Mouse (Mus musculus) liver, embryonic 14.5 days (tissue): ENCODE results near the gene Dennd2c. TPM values are rescaled to one million over a fixed set of nuclear protein-coding genes. Genes with fewer than 3 reads are reported as not detected.

Experiments used
- ATAC-seq: fragments of 200-750 bp; cut with Nextera tagmentation; 2 replicates; pipeline ENCODE4 v1.8.0; 2017; ENCODE audit warnings: moderate number of reproducible peaks, mild to moderate bottlenecking, moderate library complexity; ENCODE audit not compliant: insufficient read depth
- DNase-seq, 3 experiments: peaks; one replicate each; pipeline ENCODE4 v3.0.0-alpha.2; 2012 to 2013; ENCODE audit warnings: low read depth in 3 of 3, low spot score in 3 of 3
- H3K27ac ChIP-seq: fragments of 300-500 bp; sonication (generic); 2 replicates; pipeline ENCODE4 v1.5.1; 2014; ENCODE audit warnings: moderate library complexity, mild to moderate bottlenecking, control low read depth, inconsistent platforms
- H3K27me3 ChIP-seq: fragments of 300-500 bp; sonication (generic); 2 replicates; pipeline ENCODE4 v1.6.1; 2014; ENCODE audit warnings: mild to moderate bottlenecking, low read length, moderate library complexity; ENCODE audit not compliant: control insufficient read depth, insufficient read depth
- H3K36me3 ChIP-seq: fragments of 300-500 bp; sonication (generic); replicated peaks from 2 replicates; pipeline ENCODE4 v1.6.1; 2014; ENCODE audit warnings: low read depth; ENCODE audit not compliant: control insufficient read depth, insufficient read depth
- H3K4me1 ChIP-seq, 2 experiments: fragments of 200-500 bp in 1 of 2; fragments of 300-500 bp in 1 of 2; sonication (generic) in 1 of 2; replicated peaks; 2 replicates each; pipeline ENCODE4 v1.6.1; 2012 to 2014; ENCODE audit warnings: antibody characterized with exemption in 1 of 2, inconsistent platforms in 1 of 2, low read length in 1 of 2; ENCODE audit not compliant: control insufficient read depth in 2 of 2, insufficient read depth in 2 of 2
- H3K4me2 ChIP-seq: fragments of 300-500 bp; sonication (generic); 2 replicates; pipeline ENCODE4 v1.6.1; 2014; ENCODE audit warnings: low read depth, mild to moderate bottlenecking, control low read depth, moderate library complexity
- H3K4me3 ChIP-seq, 2 experiments: fragments of 200-500 bp in 1 of 2; fragments of 300-500 bp in 1 of 2; sonication (generic) in 1 of 2; 2 replicates each; pipeline ENCODE4 v1.5.1; 2012 to 2014; ENCODE audit warnings: low read depth in 2 of 2, low read length in 2 of 2, mild to moderate bottlenecking in 2 of 2, control low read depth in 1 of 2, inconsistent platforms in 1 of 2, moderate library complexity in 1 of 2; ENCODE audit not compliant: insufficient read depth in 1 of 2
- H3K9ac ChIP-seq: fragments of 300-500 bp; sonication (generic); replicated peaks from 2 replicates; pipeline ENCODE4 v1.6.1; 2014; ENCODE audit warnings: mild to moderate bottlenecking, control low read depth, moderate library complexity
- H3K9me3 ChIP-seq: fragments of 300-500 bp; sonication (generic); 2 replicates; pipeline ENCODE4 v1.6.1; 2016; ENCODE audit warnings: low read length, mixed read lengths; ENCODE audit not compliant: control insufficient read depth
- CTCF ChIP-seq: IDR thresholded peaks from 2 replicates; pipeline ENCODE4 v1.5.1; 2016; ENCODE audit warnings: antibody characterized with exemption, low read depth, control low read depth
- EP300 ChIP-seq: IDR thresholded peaks from 2 replicates; pipeline ENCODE4 v1.6.1; 2016; ENCODE audit warnings: antibody characterized with exemption, low read depth
- WGBS: fragments of 180-500 bp; shearing (Covaris S2); extraction: QIAGEN DNeasy Blood & Tissue Kit; methylation state at CpG from one replicate; pipeline ENCODE4 v1.1.7; 2014; ENCODE audit not compliant: insufficient replicate concordance; 5-methylcytosine and 5-hydroxymethylcytosine counted together
- polyA plus RNA-seq, 2 experiments: library from polyadenylated mRNA; depleted of rRNA in 1 of 2; stranded (reverse) in 1 of 2; unstranded in 1 of 2; fragments of >200 nt; fragmentation: Nextera tagmentation in 1 of 2; extraction: Ambion mirVana in 1 of 2; gene quantifications; 2 replicates each; pipeline versions ENCODE4 v1.2.1 to v1.2.3; 2012 to 2014

Gene Dennd2c
- polyA plus RNA-seq, 2 experiments = 6.6 to 7.4 TPM

GRCm38 (mm10) chr3:103145336-103145735 is 42.9 kb downstream of the Dennd2c start:
- Histone ChIP-seq H3K27me3 (no peaks in the 10 kb centered on the region), H3K4me2 (no peak overlapping the region), H3K9me3 (no peaks in the 10 kb centered on the region), H3K4me3 (no peak overlapping the region), H3K36me3 (peaks cover 38% of the 10 kb centered on the region), H3K27ac (no peak overlapping the region), H3K4me1 (peaks cover 3 to 13% of the 10 kb centered on the region in 2 experiments), H3K9ac (no peak overlapping the region)
- no peak for ATAC-seq
- DNase-seq = no peak
- 84% methylated on average over 2 of the region's 2 CpGs for WGBS
- TF ChIP-seq EP300 (no peak), CTCF (no peak)

GRCm38 (mm10) chr3:103145791-103146190 is 43.4 kb downstream of the Dennd2c start:
- H3K4me3 ChIP-seq = no peak overlapping the region
- no peaks in the 10 kb centered on the region for H3K27me3 ChIP-seq
- H3K9ac ChIP-seq = no peak overlapping the region
- no peak for DNase-seq
- TF ChIP-seq EP300 (no peak), CTCF (no peak)
- no peak for ATAC-seq
- 87% methylated on average over 4 of the region's 4 CpGs for WGBS
- H3K4me2 ChIP-seq = no peak overlapping the region
- H3K9me3 ChIP-seq = no peaks in the 10 kb centered on the region
- H3K27ac ChIP-seq = no peak overlapping the region
- H3K4me1 ChIP-seq = peaks cover 3 to 10% of the 10 kb centered on the region in 2 experiments
- H3K36me3 ChIP-seq = peaks cover 42% of the 10 kb centered on the region

DNA sequence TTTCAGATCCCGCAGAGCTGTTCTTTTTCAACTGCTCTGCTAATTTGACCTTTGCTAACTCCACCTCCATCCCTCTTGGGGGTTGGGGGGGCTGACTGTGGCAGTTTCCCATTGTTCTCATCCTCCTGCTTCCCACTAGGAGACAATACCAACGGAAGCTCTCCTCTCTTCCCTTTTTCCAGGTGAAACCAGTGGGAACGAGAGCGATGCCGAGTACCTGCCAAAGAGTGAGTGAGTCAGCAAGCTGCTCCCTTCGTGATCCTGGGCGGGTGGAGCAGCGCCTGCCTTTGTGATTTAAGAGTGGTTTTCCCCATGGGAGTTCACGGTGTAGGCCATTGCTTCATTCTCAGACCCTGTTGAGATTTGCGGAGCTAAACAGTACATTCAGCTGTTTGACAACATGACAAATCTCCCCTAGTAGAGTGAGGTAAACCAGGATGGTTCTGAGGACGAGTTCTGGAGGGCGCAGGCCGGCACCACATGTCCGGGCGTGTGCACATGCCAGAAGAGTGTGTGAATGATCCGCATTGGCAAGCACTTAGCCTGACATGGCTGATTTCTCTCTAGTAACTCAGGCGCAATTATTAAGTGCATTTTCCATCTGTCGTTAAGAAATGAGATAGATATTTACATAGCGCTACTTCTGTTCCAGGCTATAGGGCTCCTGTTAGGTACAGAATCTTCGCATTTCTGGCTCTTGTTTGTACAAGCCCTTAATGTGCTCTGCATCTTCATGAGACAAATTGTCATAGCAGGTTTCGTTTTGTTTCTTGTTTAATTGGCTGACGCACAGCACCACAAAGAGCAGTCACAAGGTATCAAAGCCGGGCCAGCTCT is 44.1 kb downstream of the Dennd2c start:
- Histone ChIP-seq H3K27me3 (no peaks in the 10 kb centered on the region), H3K4me3 (no peak overlapping the region), H3K27ac (no peak overlapping the region), H3K4me1 (peaks cover 0 to 3% of the 10 kb centered on the region in 2 experiments; a peak in 2 of 4 replicates), H3K9me3 (no peaks in the 10 kb centered on the region), H3K36me3 (peaks cover 43% of the 10 kb centered on the region), H3K9ac (no peak overlapping the region), H3K4me2 (no peak overlapping the region)
- DNase-seq = no peak
- no peak for ATAC-seq
- WGBS = 82% methylated on average over 23 of the region's 23 CpGs
- TF ChIP-seq EP300 (no peak), CTCF (no peak)

DNA sequence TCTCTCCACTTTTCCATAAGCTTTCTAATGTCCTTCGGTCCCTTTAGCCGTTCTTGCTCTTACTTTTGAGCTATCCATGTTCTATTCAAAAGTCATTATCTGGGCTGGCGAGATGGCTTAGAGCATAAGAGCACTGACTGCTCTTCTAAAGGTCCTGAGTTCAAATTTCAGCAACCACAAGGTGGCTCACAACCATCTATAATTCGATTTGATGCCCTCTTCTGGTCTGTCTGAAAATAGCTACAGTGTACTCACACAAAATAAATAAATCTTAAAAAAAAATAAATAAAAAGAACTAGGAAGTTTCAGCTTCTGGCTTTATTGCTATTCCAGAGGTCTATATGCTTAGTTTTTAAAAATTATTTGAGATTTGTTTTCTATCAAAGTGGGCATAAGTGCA is 45.4 kb downstream of the Dennd2c start:
- Histone ChIP-seq H3K9ac (no peak overlapping the region), H3K27me3 (no peaks in the 10 kb centered on the region), H3K4me1 (no peaks in the 10 kb centered on the region), H3K36me3 (peaks cover 41% of the 10 kb centered on the region), H3K9me3 (no peaks in the 10 kb centered on the region), H3K4me2 (no peak overlapping the region), H3K27ac (no peak overlapping the region), H3K4me3 (no peak overlapping the region)
- TF ChIP-seq CTCF (peak; percentile 17), EP300 (no peak)
- no peak for ATAC-seq
- DNase-seq = no peak
- 75% methylated on average over 4 of the region's 4 CpGs for WGBS

GRCm38 (mm10) chr3:103148941-103149340 is 46.5 kb downstream of the Dennd2c start:
- H3K36me3 ChIP-seq = peaks cover 52% of the 10 kb centered on the region
- ATAC-seq (no peak), DNase-seq (no peak)
- no peak for TF ChIP-seq CTCF
- TF ChIP-seq EP300 = no peak
- no peak overlapping the region for H3K27ac ChIP-seq
- H3K4me1 ChIP-seq = no peaks in the 10 kb centered on the region
- no peak overlapping the region for H3K9ac ChIP-seq
- WGBS = 67% methylated on average over 10 of the region's 10 CpGs
- no peaks in the 10 kb centered on the region for H3K27me3 ChIP-seq
- H3K4me2 ChIP-seq = no peak overlapping the region
- no peaks in the 10 kb centered on the region for H3K9me3 ChIP-seq
- no peak overlapping the region for H3K4me3 ChIP-seq
